Mouse (Mus musculus): ENCODE measurements around the gene Foxp2.

DNA sequence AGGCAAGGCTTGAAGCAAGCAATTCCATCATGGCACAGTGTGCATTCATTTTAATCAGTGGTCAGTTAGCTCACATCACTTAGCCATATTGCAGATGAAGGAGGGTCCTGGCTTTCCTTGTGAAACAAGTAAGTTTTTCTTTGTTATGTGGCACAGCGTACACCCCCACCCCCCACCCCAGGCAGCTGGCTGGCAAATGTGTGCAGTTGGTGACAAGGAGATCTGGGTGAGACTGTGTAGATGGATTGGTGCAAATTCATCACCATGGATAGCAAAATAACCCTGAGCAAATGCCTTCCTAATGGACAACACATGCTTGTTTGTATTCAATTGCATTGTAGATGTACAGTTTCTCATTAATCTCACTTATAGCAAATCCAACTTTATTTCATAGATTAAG lies 240.9 kb downstream of the Foxp2 start:
- no peak for TF ChIP-seq CTCF (IDR thresholded peaks at IDR 0.05; ENCODE audit: borderline replicate concordance, insufficient read depth, low read length)
- TF ChIP-seq POLR2A (IDR thresholded peaks at IDR 0.05; ENCODE audit: low read depth, low read length): no peak

Measured in embryonic fibroblast, embryonic 13.5 days (primary cell).